Comparison of ENCODE assay signal across 8 mouse cellular contexts in genomic region chr12:111574074-111574886, GRCm38 (mm10). TPM values are rescaled to one million over a fixed set of nuclear protein-coding genes. Genes with fewer than 3 reads are reported as not detected.
DNase-seq lines count a peak whose midpoint lies in the region; ATAC-seq and TF ChIP-seq lines count a peak whose summit lies in the region.

Gene Mark3, plus strand, starts transcription at chr12:111574523.

- H3K27me3 ChIP-seq in forebrain, embryonic 15.5 days, result no peaks in the 10 kb centered on the region

- no peak for TF ChIP-seq CTCF in lung, adult 2 months (IDR thresholded peaks at IDR 0.05; ENCODE audit: insufficient read depth, low read length)

- no peak within 1 kb of the TSS; the same call in 1 of the 2 replicates for H3K27ac ChIP-seq in ES-E14 (ENCODE audit: insufficient read depth, low read depth, low read length, poor library complexity, severe bottlenecking)
- H3K27ac ChIP-seq in forebrain, embryonic 15.5 days (replicated peaks), result peak within 1 kb of the TSS; percentile 96

- in situ Hi-C loops in ES-E14 (cut with MboI; ENCODE audit: low sequenced_read_pairs in 2 of 2, unreplicated experiment in 2 of 2), result no loop called here

- peak; percentile 88 for DNase-seq in ES-E14 (ENCODE audit: low read depth, low spot score)
- DNase-seq in cerebellum, adult 11-12 months, result peak; percentile 97
- DNase-seq in heart, postnatal 25 days (ENCODE audit: low spot score), result peak; percentile 94
- peak; percentile 97 for DNase-seq in layer of hippocampus, adult 18-20 months (ENCODE audit: low spot score in 2 of 2)
- DNase-seq in lung, adult 2 months, result peak; percentile 97
- DNase-seq in thymus, adult 18-20 months, result peak; percentile 94

- ATAC-seq in forebrain, embryonic 15.5 days (replicated peaks), result peak; percentile 98
- ATAC-seq in neutrophil, adult 5-6 weeks (ENCODE audit: extremely low read depth, insufficient number of reproducible peaks, low FRiP score, poor library complexity, severe bottlenecking), result peak; percentile 98

- WGBS in forebrain, embryonic 15.5 days, result 0% methylated on average over 74 of the region's 75 CpGs
- under 1% methylated on average over 69 of the region's 75 CpGs for WGBS in lung, adult 2 months

- H3K4me3 ChIP-seq in ES-E14 (ENCODE audit: insufficient read depth in 1 of 2, low read depth in 1 of 2, low read length in 2 of 2, poor library complexity in 1 of 2, severe bottlenecking in 1 of 2), result peak within 1 kb of the TSS; percentile 79 to 97
- H3K4me3 ChIP-seq in forebrain, embryonic 15.5 days, result peak within 1 kb of the TSS; percentile 99
- peak within 1 kb of the TSS; percentile 95 for H3K4me3 ChIP-seq in lung, adult 2 months (replicated peaks; ENCODE audit: extremely low read depth, low read depth, low read length)

- no peaks in the 10 kb centered on the region for H3K9me3 ChIP-seq in ES-E14 (ENCODE audit: control insufficient read depth, insufficient read depth, low read depth, low read length)
- H3K9me3 ChIP-seq in forebrain, embryonic 15.5 days, result no peaks in the 10 kb centered on the region

- H3K4me2 ChIP-seq in forebrain, embryonic 15.5 days (replicated peaks), result peak within 1 kb of the TSS; percentile 97

- H3K4me1 ChIP-seq in ES-E14 (ENCODE audit: control insufficient read depth in 2 of 2, insufficient read depth in 2 of 2, low read length in 2 of 2, poor library complexity in 1 of 2), result peaks cover 2 to 3% of the 10 kb centered on the region in 2 experiments; a peak in 2 of 4 replicates
- peaks cover 39% of the 10 kb centered on the region for H3K4me1 ChIP-seq in forebrain, embryonic 15.5 days
- H3K4me1 ChIP-seq in lung, adult 2 months (ENCODE audit: control insufficient read depth, insufficient read depth, low read length), result peaks cover 10% of the 10 kb centered on the region

- peak within 1 kb of the TSS; percentile 84 for H3K9ac ChIP-seq in ES-E14 (ENCODE audit: insufficient read depth, low read depth, low read length, poor library complexity, severe bottlenecking)
- H3K9ac ChIP-seq in forebrain, embryonic 15.5 days (replicated peaks), result peak within 1 kb of the TSS; percentile 99

- peak; percentile 74 for TF ChIP-seq POLR2A in lung, adult 2 months (IDR thresholded peaks at IDR 0.05; ENCODE audit: borderline replicate concordance, extremely low read depth, low read depth, low read length)

- no peaks in the 10 kb centered on the region for H3K36me3 ChIP-seq in ES-E14 (ENCODE audit: control insufficient read depth, insufficient read depth, low read length, poor library complexity, severe bottlenecking)
- no peaks in the 10 kb centered on the region for H3K36me3 ChIP-seq in forebrain, embryonic 15.5 days

- intact Hi-C loops in heart, postnatal 25 days (cut with DNase I), result loop anchor here (5.0 kb wide), 1 partner anchor 37 kb away; the partner anchor contains the start of gene Eif5

TF ChIP-seq in ES-E14, 5 proteins besides CTCF, POLR2A, EP300 and RAD21:
- TF ChIP-seq CHD2 (IDR thresholded peaks at IDR 0.05; ENCODE audit: low read depth, low read length) (no peak), HCFC1 (IDR thresholded peaks at IDR 0.05; ENCODE audit: borderline replicate concordance, insufficient read depth, low read length) (0 out of 2 replicates have a peak, but pooled peaks have one; percentile 28)

RNA-seq across cellular contexts. Expression of gene Mark3, which starts in this region (rescaled TPM):
- 75.5 and 90.9 TPM in 2 replicates for total RNA-seq in ES-E14 (2012; rRNA removed)
- polyA plus RNA-seq in forebrain, embryonic 15.5 days (2015; fragmentation: Nextera tagmentation; extraction: Ambion mirVana), result 46.1 and 54.4 TPM in 2 replicates
- 10 to 100 TPM; 52.9 to 54.3 TPM for total RNA-seq in heart, postnatal 25 days (2021)
- 10 to 100 TPM; 92.2 to 92.3 TPM for total RNA-seq in layer of hippocampus, adult 18-20 months (2021)
- 26.4 and 27.7 TPM in 2 replicates for polyA plus RNA-seq in lung, adult 2 months (2012; rRNA removed)
- 125 and 130 TPM in 2 replicates for total RNA-seq in neutrophil, adult 5-6 weeks (2017)
